Mouse (Mus musculus): Measurements from ENCODE around the gene Gm14085.

Gene Gm14085

DNA sequence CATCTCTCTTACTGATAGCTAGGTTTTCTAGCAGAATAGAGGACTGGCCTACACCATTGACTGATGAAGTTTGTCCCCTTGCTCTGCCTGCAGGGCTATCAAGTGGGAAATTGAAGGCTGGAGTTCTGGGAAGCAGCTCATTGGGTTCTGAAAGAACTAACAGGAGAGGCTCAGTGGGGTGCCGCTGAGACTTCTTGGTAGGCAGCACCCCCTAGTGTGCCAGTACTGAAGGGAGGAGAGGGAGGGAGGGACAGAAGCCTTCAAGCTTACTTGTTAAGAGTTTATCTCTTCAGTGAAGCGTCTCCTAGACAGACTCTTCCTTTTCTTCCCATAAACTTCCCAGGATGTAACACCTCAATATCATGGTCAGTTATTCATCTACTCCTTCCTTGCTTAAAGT lies 73.6 kb downstream of the Gm14085 start:
- no peak for DNase-seq (ENCODE audit: low read depth, low spot score)

DNA sequence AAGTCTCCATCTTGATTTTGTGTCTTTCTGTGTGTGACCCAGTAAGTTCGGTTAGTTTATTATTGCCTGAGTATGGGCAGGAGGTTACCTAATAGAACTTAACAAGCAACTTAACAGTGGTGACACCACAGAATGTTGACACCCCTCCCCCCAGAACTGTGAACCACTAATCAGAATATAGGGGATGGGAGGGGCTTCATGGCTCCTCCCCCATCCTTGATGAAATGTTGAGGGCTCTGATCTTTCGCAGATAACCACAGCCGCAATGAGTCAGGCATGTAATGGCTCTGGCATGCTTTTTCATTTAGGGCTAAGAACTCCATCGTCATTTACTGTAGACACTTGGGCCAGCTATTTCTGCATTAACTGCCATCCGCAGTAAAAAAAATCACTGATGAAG lies 76.5 kb downstream of the Gm14085 start:
- no peak for DNase-seq (ENCODE audit: low read depth, low spot score)

DNA sequence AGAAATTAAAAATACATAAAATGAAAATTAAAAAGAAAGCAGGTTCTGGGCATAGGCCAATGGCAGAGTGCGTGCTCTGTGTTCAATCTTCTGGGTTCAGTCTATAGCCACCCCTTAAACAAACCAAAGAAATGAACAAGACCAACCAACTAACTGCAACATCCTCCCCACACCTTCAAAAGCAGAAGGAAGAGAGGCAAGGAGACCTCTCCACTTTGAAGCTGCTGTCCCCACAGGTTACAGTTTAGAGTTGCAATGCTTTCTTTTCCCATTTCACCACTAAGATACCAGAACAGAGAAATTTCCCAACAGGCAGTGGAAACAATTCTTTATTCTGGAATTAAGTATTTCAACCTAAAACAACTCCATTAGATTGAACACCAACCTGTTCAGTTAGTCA lies 77.5 kb downstream of the Gm14085 start:
- DNase-seq (ENCODE audit: low read depth, low spot score): no peak

DNA sequence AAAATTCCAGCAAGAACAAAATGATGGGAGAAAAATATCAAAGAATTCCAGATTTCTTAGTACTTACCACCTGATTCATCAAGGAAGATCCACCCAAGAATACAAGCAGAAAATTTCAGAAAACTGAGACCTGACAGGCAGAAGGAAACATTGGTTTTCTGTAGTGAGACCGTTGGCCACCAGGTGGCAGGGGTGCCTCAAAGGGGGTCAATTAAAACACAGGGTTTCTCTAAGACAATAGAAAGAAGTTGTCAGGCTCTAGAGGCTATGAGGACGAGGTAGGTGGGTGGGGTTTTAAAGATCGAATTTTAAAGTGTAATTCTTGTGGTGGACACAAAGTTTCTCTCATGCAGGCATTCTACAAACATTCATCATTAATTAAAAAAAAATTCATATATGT lies 84.7 kb downstream of the Gm14085 start:
- peak; percentile 15 for DNase-seq (ENCODE audit: low read depth, low spot score)

DNA sequence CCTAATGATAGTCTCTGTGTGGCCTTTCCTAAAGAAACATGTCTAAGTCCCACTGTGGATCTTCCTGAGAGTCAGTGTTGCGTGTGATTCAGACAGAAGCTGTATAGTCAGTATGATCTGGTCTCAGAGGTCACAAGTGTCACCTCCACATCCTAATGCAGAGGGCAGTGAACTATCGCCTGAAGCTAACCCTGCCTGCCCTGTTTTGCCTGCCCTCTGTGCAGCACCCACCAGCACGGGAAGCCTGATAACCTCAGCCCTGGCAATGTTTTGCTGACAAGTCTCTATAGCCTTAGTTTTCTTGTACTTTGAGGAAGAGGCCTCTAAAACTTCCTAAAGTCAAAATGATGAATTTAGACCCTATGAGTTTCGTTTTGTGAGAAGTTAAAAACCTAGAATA lies 85.7 kb downstream of the Gm14085 start:
- no peak for DNase-seq (ENCODE audit: low read depth, low spot score)

DNA sequence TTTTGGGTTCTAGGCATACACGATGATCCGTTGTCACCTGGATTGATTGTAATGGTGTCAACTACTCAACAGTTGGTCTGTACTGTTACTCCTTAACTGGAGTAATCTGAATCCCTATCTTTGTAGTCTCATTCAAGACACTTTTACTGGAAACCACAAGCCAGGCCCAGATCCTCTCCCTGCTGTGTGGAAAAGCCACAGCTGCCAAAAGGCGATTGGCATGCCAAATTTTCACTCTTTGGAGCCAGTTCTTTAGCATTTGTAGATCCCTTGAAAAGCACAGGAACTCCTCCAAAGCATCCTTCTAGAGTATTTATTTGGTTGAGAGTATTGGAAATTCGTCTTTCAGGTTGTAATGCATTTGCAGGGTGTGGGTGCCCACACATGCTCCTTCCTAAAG lies 86.6 kb downstream of the Gm14085 start:
- DNase-seq (ENCODE audit: low read depth, low spot score): no peak

DNA sequence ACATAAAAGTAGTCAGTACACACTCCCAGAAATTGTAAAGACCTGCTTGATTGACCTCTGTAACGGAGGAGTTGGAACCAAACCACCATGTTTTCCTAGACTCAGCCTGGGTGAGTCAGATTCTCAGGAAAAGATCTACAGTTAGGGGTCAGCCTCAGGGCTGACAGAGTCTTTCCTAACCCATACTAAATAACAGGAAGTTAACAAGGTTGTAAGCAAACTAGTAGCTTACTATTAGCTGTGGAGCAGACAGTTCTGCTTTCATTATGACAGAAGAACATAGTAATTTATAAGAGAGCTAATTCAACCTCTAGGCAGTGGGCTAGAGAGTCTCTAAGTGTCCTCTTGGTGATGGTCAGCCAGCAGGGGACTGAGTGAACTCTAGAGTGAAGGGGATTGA lies 87.7 kb downstream of the Gm14085 start:
- DNase-seq (ENCODE audit: low read depth, low spot score): no peak

DNA sequence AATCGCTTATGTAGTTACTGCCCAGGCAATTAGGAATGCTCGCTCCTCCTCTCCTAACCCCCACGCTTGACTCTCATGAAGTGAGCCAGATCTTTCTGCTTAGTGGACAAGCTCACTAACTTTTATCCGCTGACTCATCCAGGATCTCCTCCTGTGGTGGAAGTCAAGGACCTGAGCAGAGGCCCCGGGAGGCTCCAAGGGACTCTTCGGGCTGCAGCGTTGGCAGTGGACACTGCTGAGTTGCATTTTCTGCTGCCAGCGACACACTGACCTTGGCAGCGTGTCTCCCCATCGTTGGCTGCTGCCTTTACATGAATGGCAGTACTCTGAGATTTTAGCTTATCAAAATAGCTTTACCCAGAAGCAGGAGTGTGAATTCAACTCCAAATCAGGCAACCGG lies 90.7 kb downstream of the Gm14085 start:
- no peak for DNase-seq (ENCODE audit: low read depth, low spot score)

DNA sequence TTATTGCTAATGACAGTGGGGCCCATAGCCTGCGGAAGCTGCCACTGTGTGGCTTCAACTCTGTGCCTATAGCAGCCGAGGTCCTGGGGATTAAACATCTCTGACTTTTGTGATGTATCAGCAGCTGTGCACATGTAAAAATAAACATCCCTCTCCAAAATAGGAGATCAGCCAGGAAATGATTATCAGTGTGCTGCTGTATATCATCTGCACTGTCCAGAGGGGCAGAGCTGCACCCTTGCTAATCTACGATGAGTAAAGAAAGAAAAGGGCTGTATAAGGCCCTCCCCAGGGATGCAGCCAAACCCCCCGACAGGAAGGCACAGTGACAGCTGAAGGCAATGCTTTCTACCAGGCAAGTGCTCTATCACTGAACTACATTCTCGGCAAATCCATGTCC lies 91.6 kb downstream of the Gm14085 start:
- no peak for DNase-seq (ENCODE audit: low read depth, low spot score)

DNA sequence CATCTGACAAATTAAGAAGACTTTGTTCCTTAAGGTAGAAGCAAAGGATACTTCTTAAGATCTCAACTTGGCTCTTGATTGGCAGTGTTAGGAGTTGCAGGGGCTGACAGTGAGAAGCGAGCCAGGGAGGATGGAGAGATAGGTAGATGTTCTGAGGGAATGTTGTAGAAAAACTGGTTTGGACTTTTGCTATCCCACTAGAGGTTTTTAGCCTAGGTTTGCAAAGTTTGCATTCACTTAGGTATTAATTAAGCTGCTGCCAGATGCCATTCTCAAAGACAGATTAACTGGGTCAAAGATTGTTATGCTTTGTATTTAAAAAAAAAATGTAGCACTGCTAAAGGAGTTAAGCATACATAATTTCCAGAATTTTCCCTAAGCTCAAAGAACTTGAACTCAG lies 92.6 kb downstream of the Gm14085 start:
- no peak for DNase-seq (ENCODE audit: low read depth, low spot score)
